Mouse (Mus musculus) NIH3T3 (cell line): ENCODE measurements around the gene Mbtd1.
A peak's percentile ranks its signal among the peaks of the same experiment; 100 is the strongest.

Experiments
- DNase-seq: peaks from one replicate; pipeline ENCODE4 v3.0.0-alpha.2; 2012; ENCODE audit warnings: low read depth

Gene Mbtd1

DNA sequence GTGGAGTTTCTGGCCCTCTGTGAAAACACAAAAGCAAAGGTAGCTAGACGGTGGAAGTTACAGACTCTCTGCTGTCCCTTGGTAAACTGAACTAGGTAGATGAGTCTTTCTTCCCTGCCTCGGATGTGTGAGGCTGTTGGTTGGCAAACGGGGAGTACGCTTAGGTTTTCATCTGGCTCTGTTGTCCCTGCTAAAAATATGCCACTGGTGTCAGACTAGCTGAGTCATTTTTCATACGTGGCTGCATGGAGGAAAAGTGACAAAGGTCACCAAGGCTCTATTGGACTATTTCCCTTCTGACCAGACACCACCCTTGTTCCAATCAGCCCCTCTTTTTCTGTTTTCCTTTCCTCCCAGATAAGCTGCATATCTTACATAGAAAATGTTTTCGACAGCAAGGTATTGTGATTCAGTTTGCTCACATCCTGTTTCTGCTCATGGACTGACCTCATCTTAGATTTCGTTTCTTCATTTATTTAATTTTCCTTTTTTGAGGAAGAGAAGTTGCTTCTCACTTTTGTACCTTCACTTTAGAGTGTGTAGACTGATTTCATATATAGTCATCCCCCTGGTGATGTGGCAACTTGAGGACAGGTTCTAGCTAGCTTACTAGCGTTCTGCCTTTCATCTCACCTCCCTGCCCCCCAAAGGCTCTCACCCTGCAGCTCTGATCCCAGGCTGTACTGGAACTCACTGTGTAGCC is 102.1 kb downstream of the Mbtd1 start:
- DNase-seq = peak; percentile 12

DNA sequence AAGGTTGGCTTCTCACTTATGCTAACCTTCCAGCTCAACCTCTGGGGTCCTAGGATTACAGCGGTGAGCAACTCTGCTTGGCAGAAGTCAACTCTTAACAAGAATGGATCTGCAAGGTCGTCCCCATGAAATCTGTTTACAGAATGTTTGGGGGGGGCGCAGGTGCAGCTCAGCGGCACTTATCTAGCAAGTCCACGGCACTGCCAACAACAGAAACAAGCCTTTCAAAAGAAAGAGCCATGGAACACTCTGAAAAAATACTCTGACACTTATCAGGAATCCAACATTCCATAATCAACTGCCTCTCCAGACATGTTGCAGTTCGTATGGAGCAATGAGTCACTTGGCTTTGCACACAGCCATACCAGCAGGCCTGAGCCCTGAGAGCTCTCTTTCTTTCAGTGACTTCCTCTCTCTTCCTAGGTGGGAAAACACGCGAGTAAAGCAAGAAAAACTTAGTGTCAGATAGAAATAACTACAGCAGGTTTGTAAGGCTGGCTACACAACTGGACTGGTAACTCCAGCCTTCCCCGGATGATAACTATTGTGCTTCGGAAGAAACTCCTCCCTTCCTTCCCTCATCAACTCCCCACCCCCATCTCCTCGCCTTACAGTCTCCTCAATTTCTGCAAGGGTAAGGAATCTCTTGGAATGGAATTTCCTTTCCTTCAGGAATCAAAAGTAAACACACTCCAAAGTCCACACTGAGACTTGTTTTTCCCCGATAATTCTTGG is 102.8 kb downstream of the Mbtd1 start:
- peak; percentile 81 for DNase-seq

DNA sequence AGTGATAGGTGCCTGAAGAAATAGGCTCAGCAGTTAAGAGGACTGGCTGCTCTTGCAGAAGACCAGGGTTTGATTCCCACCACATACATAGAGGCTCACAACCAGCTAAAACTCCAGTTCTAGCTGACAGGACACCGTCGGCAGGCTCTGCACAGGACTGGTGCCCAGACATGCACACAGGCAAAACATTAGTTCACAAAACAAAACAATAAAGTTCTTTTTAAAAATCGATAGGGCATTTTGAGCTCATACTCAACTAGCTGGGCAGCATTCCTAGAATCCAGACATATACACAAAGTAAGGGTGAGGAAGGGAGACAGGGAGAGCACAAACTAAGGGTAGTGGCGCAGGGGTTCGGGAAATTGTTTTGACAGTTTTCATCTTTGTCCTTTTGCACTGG is 108.9 kb downstream of the Mbtd1 start:
- DNase-seq = no peak

DNA sequence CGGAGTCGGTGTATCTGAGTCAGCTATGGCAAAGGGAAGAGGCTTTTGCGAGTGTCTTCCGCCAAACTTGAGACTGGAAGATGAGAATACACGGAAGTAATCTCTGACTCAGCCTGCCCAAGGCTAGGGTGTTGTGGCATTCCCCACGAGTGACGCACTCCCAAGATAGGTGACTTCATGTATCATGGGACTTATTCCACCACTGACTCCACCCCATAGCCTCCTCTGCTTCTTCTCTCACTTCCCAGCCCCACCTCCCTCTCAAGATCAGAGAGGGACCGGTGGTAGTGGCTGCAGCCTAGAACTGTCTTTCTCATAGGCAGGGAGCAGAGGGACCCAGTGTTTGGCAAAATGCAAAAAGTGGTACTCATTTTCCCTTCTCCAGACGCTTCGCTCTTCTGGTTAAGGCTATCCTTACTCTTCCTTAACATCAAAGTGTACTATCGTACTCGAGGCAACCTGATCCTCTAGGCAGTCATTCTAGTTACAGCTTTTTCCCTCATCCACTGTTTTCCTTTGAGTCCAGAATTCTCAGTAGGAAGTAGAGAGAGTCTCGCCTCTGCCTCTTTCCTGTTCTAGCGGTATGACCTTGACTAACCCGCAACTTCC is 109.6 kb downstream of the Mbtd1 start:
- peak; percentile 97 for DNase-seq

DNA sequence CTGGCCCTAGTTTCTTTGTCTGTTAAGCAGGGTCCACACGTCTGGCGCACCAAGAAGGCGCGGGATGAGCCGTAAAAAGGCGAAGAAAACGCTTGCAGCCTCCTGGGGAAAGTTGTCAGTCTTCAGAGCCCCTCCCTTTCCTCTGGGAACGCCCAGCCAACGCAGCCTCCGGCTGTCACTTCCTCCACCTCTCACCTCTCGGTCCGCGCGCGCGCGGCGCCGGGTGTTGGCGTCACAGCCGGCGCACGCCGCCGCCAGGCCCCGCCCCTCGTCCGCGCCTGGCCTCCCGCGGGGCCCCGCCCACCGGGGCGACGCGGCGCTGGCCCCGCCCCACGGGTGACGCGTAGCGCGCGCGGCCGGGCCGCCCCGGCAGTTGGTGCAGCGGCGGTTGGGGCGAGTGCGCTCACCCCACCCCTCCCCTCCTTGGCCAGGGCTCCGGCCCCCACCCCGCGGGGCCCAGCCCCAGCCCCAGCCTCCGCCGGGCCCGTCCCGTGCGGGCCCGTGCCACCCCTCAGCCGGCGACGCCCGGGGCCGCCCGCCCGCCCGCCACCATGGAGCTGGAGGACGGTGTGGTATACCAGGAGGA is 110.2 kb downstream of the Mbtd1 start, which contains the start of gene Spag9:
Spag9 (plus strand) TSS at position 372 of the 586 bp plus-strand sequence.
- DNase-seq = peak; percentile 98
